Mouse (Mus musculus): ENCODE data around the gene Acvr1b. TPM values are rescaled to one million over a fixed set of nuclear protein-coding genes. Genes with fewer than 3 reads are reported as not detected.
A peak's percentile ranks its signal among the peaks of the same experiment; 100 is the strongest.

The Acvr1b gene
- polyA plus RNA-seq, 1 experiment from 2014 or later = 4.2 TPM

DNA sequence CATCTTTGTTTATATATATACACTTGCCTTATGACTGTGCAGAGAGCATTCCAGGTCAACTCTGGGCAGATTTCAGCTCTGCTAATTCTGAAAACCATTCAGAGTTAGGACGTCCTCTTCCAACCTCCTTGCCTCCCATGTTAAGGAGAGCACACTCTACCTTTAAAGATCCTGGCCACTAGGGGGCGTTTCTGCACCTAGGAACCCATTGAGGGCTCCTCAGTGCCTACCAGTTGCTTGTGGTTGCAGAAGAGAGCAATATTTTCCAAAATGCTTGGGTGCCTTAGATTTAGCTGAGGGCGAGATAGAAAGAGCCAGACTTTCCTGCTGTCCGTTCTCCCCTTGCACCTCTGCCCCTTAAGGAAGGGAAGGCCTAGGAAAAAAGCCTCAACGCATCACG is 36.4 kb downstream of the Acvr1b start:
- no peak for DNase-seq (ENCODE audit: low spot score)
- H3K4me1 ChIP-seq (replicated peaks; ENCODE audit: control insufficient read depth, insufficient read depth, low read length) = no peaks in the 10 kb centered on the region

DNA sequence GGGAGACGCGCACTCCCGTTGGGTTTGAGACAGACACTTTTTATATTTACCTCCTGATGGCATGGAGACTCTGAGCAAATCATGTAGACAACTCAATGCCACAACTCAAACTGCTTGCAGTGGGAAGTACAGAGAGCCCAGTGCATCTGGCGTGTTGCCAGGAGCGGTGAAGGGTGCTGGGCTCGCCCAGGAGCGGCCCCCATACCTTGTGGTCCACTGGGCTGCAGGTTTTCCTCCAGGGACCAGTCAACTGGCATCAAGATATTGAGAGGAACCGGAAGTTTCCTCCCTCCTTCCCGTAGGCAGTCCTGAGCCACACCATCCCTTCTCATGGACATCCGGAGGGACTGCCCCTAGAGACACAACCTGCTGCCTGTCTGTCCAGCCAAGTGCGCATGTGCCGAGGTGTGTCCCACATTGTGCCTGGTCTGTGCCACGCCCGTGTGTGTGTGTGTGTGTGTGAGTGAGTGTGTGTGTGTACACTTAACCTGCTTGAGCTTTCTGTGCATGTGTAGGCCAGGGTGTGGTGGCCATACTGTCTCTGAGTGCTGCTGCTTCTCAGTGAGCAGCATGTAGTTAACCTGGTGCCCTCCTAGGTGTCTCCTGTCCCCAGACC is 37.2 kb downstream of the Acvr1b start:
- Histone ChIP-seq H3K27ac (ENCODE audit: low read depth, low read length) (no peak overlapping the region), H3K4me1 (replicated peaks; ENCODE audit: control insufficient read depth, insufficient read depth, low read length) (no peaks in the 10 kb centered on the region), H3K4me2 (no peak overlapping the region), H3K9me3 (ENCODE audit: control insufficient read depth, low read length) (no peaks in the 10 kb centered on the region), H3K4me3 (ENCODE audit: low read depth, low read length) (no peak overlapping the region), H3K9ac (ENCODE audit: low read depth, low read length) (no peak overlapping the region), H3K36me3 (ENCODE audit: control insufficient read depth, insufficient read depth, low read length) (peaks cover 5% of the 10 kb centered on the region; the same call in 1 of the 2 replicates), H3K27me3 (replicated peaks; ENCODE audit: control insufficient read depth, insufficient read depth, low read length) (no peaks in the 10 kb centered on the region)
- no peak for ATAC-seq (replicated peaks; ENCODE audit: low FRiP score)
- no peak for DNase-seq (ENCODE audit: low spot score)
- WGBS = 90% methylated on average over 14 of the region's 14 CpGs

More for the DNA sequence above, 36.4 kb downstream of the Acvr1b start:
- no peak overlapping the region for H3K4me3 ChIP-seq (ENCODE audit: low read depth, low read length)
- no peak overlapping the region for H3K9ac ChIP-seq (ENCODE audit: low read depth, low read length)
- H3K4me2 ChIP-seq = no peak overlapping the region
- H3K9me3 ChIP-seq (ENCODE audit: control insufficient read depth, low read length) = no peaks in the 10 kb centered on the region
- no peak overlapping the region for H3K27ac ChIP-seq (ENCODE audit: low read depth, low read length)
- ATAC-seq (replicated peaks; ENCODE audit: low FRiP score) = no peak
- peaks cover 5% of the 10 kb centered on the region; the same call in 1 of the 2 replicates for H3K36me3 ChIP-seq (ENCODE audit: control insufficient read depth, insufficient read depth, low read length)
- WGBS = 69% methylated on average over 6 of the region's 6 CpGs
- H3K27me3 ChIP-seq (replicated peaks; ENCODE audit: control insufficient read depth, insufficient read depth, low read length) = no peaks in the 10 kb centered on the region

DNA sequence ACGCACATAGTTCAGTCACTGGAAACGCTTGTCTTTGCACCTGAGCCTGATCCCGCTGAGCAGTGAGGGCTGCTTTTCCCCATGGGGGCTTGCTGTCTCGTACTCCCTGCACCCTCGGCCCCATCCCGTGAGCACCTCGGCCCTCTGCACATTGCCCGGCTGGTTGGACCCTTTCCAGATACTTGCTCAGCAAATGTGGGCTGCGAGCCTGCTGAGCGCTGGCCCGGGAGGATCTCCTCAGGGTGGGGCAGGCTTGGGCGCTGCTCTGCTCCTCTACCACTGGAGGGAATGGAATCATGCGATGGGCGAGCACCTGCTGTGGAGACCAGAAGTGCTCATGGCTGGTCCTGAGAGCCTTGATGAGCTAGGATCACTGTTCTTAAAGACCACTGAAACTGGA is 38.6 kb downstream of the Acvr1b start:
- no peak overlapping the region for H3K4me2 ChIP-seq
- WGBS = 90% methylated on average over 14 of the region's 14 CpGs
- H3K9ac ChIP-seq (ENCODE audit: low read depth, low read length) = no peak overlapping the region
- H3K4me3 ChIP-seq (ENCODE audit: low read depth, low read length) = no peak overlapping the region
- no peaks in the 10 kb centered on the region for H3K9me3 ChIP-seq (ENCODE audit: control insufficient read depth, low read length)
- ATAC-seq (replicated peaks; ENCODE audit: low FRiP score) = no peak
- no peaks in the 10 kb centered on the region for H3K27me3 ChIP-seq (replicated peaks; ENCODE audit: control insufficient read depth, insufficient read depth, low read length)
- H3K4me1 ChIP-seq (replicated peaks; ENCODE audit: control insufficient read depth, insufficient read depth, low read length) = no peaks in the 10 kb centered on the region
- H3K36me3 ChIP-seq (ENCODE audit: control insufficient read depth, insufficient read depth, low read length) = peaks cover 5% of the 10 kb centered on the region; the same call in 1 of the 2 replicates
- no peak overlapping the region for H3K27ac ChIP-seq (ENCODE audit: low read depth, low read length)
- no peak for DNase-seq (ENCODE audit: low spot score)

DNA sequence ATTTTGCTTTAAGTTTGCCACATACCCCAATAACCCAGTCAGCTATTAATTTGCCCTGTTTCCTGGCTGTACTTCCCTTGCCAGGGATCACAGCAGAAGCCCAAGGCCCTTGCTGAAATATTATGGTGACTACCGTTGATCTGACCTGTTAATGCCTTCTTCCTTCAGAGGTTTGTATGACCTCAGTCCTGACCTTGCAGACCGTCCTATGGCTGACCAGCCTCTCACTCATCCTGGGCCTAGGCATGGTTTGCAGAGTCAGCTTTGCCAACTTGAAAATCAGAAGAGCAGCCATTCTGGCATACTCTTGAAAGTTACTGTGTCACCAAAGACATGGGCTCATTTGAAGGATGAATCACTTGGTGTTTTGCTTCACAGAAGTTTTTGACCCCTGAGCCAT is 41.3 kb downstream of the Acvr1b start:
- Histone ChIP-seq H3K27me3 (replicated peaks; ENCODE audit: control insufficient read depth, insufficient read depth, low read length) (no peaks in the 10 kb centered on the region; the same call in 1 of the 2 replicates), H3K9me3 (ENCODE audit: control insufficient read depth, low read length) (no peaks in the 10 kb centered on the region), H3K27ac (ENCODE audit: low read depth, low read length) (no peak overlapping the region), H3K4me2 (no peak overlapping the region), H3K4me1 (replicated peaks; ENCODE audit: control insufficient read depth, insufficient read depth, low read length) (no peaks in the 10 kb centered on the region; the same call in 1 of the 2 replicates), H3K9ac (ENCODE audit: low read depth, low read length) (no peak overlapping the region), H3K4me3 (ENCODE audit: low read depth, low read length) (no peak overlapping the region), H3K36me3 (ENCODE audit: control insufficient read depth, insufficient read depth, low read length) (peaks cover 5% of the 10 kb centered on the region; the same call in 1 of the 2 replicates)
- DNase-seq (ENCODE audit: low spot score) = no peak
- WGBS = 65% methylated on average over 2 of the region's 2 CpGs
- ATAC-seq (replicated peaks; ENCODE audit: low FRiP score) = no peak

DNA sequence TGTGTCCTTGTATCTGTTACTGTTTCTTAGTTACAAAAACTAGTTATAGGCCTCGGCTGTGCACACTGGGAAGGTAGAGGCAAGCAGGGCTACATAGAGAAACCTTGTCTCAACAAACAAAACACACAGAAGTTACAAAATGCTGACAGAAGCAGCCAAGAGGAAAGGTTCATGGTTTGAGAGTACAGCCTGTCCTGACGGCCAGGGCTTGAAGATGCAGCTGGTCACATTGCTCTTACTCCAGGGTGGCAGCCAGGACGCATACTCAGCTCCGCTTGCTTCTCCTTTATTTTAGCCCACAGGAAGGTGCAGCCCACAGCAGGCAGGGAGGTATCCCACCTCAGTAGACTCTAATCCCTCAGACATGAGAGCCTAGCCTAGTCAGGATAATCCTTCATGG is 42.2 kb downstream of the Acvr1b start:
- Histone ChIP-seq H3K9ac (ENCODE audit: low read depth, low read length) (no peak overlapping the region), H3K4me2 (no peak overlapping the region), H3K27me3 (replicated peaks; ENCODE audit: control insufficient read depth, insufficient read depth, low read length) (no peaks in the 10 kb centered on the region; the same call in 1 of the 2 replicates), H3K9me3 (ENCODE audit: control insufficient read depth, low read length) (no peaks in the 10 kb centered on the region), H3K4me3 (ENCODE audit: low read depth, low read length) (no peak overlapping the region), H3K4me1 (replicated peaks; ENCODE audit: control insufficient read depth, insufficient read depth, low read length) (no peaks in the 10 kb centered on the region; the same call in 1 of the 2 replicates), H3K27ac (ENCODE audit: low read depth, low read length) (no peak overlapping the region), H3K36me3 (ENCODE audit: control insufficient read depth, insufficient read depth, low read length) (peaks cover under 1% of the 10 kb centered on the region; the same call in 1 of the 2 replicates)
- WGBS = 81% methylated on average over 4 of the region's 4 CpGs
- ATAC-seq (replicated peaks; ENCODE audit: low FRiP score) = no peak
- no peak for DNase-seq (ENCODE audit: low spot score)

DNA sequence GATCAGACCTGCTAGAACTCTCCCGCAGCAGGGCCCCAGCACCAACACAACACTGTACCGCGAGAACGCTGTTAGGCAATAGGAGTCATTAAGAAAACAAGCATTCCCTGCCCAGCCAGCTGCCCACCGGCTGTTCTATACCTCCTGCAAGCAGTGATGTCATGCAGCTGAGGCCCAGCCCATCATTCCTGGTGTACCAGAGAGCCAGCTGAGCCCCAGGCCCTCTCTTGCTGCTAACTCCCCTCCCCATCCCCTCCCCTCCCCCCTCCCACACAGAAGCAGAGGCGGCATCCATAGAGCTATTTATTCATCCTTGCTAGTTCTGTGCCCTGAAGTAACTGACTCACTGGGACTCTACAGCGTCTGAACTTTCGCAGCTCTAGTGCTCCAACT is 47.0 kb downstream of the Acvr1b start:
- peaks cover 8% of the 10 kb centered on the region for H3K4me1 ChIP-seq (replicated peaks; ENCODE audit: control insufficient read depth, insufficient read depth, low read length)
- no peak overlapping the region for H3K4me3 ChIP-seq (ENCODE audit: low read depth, low read length)
- no peak for DNase-seq (ENCODE audit: low spot score)
- WGBS = 18% methylated on average over 8 of the region's 8 CpGs
- H3K36me3 ChIP-seq (ENCODE audit: control insufficient read depth, insufficient read depth, low read length) = no peaks in the 10 kb centered on the region
- H3K27ac ChIP-seq (ENCODE audit: low read depth, low read length) = no peak overlapping the region
- H3K27me3 ChIP-seq (replicated peaks; ENCODE audit: control insufficient read depth, insufficient read depth, low read length) = peaks cover 41% of the 10 kb centered on the region
- H3K9ac ChIP-seq (ENCODE audit: low read depth, low read length) = no peak overlapping the region
- H3K9me3 ChIP-seq (ENCODE audit: control insufficient read depth, low read length) = no peaks in the 10 kb centered on the region
- ATAC-seq (replicated peaks; ENCODE audit: low FRiP score) = no peak
- H3K4me2 ChIP-seq = no peak overlapping the region

DNA sequence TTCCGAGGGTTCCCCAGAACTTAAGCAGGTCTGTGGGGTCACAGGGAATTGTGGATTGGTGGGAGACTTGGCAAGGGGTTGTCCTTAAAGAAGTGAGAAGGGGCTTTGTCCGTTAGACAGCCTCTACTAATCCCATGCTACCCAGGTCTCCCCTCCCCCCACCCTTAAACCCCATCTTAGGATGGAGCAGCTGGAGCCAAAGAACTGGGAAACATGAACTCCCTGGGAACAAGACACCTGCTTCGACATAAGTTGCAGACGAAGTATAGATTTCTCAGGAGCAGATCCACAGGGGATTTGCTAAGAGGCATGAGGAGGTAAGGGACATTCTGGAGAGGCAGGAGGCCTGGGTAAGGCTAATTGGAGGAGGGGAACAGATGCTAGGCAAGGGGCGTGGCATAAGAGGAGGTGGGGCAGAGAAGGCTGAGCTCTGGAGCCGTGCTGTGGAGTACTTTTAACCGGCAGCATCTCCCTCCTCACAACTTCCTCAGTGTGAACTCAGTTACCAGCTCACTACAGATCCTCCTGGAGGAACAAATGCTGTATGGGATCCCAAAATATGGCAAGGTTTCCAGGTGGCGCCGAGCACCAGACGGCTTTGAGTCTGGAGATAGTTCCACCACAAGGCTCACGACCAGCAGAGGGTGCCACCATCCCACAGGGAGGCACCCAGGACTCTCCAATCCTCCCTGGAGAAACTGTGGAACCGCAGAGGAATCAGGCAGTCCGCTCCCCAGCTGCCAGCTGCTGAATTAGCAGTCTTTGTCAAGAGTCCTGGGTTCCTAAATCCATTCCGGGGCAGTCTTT is 47.6 kb downstream of the Acvr1b start:
- no peaks in the 10 kb centered on the region for H3K36me3 ChIP-seq (ENCODE audit: control insufficient read depth, insufficient read depth, low read length)
- peaks cover 8% of the 10 kb centered on the region for H3K4me1 ChIP-seq (replicated peaks; ENCODE audit: control insufficient read depth, insufficient read depth, low read length)
- ATAC-seq (replicated peaks; ENCODE audit: low FRiP score) (0 out of 2 replicates have a peak, but pooled peaks have one; percentile 30), DNase-seq (ENCODE audit: low spot score) (peak; percentile 69)
- H3K27ac ChIP-seq (ENCODE audit: low read depth, low read length) = no peak overlapping the region
- H3K9ac ChIP-seq (ENCODE audit: low read depth, low read length) = no peak overlapping the region
- peak overlapping the region; percentile 64 for H3K4me2 ChIP-seq
- H3K9me3 ChIP-seq (ENCODE audit: control insufficient read depth, low read length) = no peaks in the 10 kb centered on the region
- peaks cover 46% of the 10 kb centered on the region for H3K27me3 ChIP-seq (replicated peaks; ENCODE audit: control insufficient read depth, insufficient read depth, low read length)
- WGBS = 7% methylated on average over 14 of the region's 14 CpGs
- H3K4me3 ChIP-seq (ENCODE audit: low read depth, low read length) = peak overlapping the region; percentile 20; the same call in 1 of the 2 replicates

DNA sequence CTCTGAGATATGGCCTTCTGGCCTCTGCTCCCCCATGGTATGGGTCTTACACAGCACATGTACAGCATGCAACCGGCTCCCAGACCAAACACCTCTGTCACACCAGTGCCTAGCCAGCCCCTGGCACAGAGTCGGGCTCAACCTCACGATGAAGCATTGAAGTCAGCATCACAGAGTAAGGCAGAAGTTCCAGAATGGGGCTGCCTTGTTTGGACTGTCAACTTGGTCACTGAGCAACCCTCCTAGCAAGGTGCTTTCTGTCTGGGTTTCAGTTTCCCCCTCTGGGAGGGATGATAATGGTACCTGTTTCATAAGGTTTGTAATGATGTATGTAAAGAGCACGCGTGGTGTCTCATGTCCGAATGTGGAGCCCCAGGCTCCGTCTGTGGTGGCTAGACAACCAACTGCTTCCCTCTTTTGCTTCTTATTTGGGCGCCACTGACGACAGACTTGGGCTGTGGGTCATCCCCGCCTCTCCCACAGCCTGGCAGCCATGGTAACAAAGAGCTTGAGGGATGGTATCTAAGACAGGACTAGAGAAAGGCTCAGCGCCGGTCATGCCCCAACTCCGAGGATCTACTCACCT is 49.1 kb downstream of the Acvr1b start:
- 29% methylated on average over 13 of the region's 13 CpGs for WGBS
- Histone ChIP-seq H3K9ac (ENCODE audit: low read depth, low read length) (no peak overlapping the region), H3K9me3 (ENCODE audit: control insufficient read depth, low read length) (no peaks in the 10 kb centered on the region), H3K4me1 (replicated peaks; ENCODE audit: control insufficient read depth, insufficient read depth, low read length) (peaks cover 11% of the 10 kb centered on the region), H3K4me2 (no peak overlapping the region; the same call in 1 of the 2 replicates), H3K36me3 (ENCODE audit: control insufficient read depth, insufficient read depth, low read length) (no peaks in the 10 kb centered on the region), H3K4me3 (ENCODE audit: low read depth, low read length) (no peak overlapping the region), H3K27ac (ENCODE audit: low read depth, low read length) (no peak overlapping the region), H3K27me3 (replicated peaks; ENCODE audit: control insufficient read depth, insufficient read depth, low read length) (peaks cover 49% of the 10 kb centered on the region)
- DNase-seq (ENCODE audit: low spot score) (no peak), ATAC-seq (replicated peaks; ENCODE audit: low FRiP score) (no peak)

All from liver, embryonic 11.5 days (tissue).